Mouse (Mus musculus) liver, embryonic 16.5 days (tissue): ENCODE data around the gene Smarcd3. TPM values are rescaled to one million over a fixed set of nuclear protein-coding genes. Genes with fewer than 3 reads are reported as not detected.

Source experiments
- ATAC-seq: fragments of 200-750 bp; cut with Nextera tagmentation; 2 replicates; pipeline ENCODE4 v1.8.0; 2017; ENCODE audit warnings: low read depth, mild to moderate bottlenecking, moderate number of reproducible peaks, moderate library complexity
- H3K27ac ChIP-seq: fragments of 300-500 bp; sonication (generic); 2 replicates; pipeline ENCODE4 v1.5.1; 2014; ENCODE audit warnings: mild to moderate bottlenecking, low read length
- H3K27me3 ChIP-seq: fragments of 300-500 bp; sonication (generic); 2 replicates; pipeline ENCODE4 v1.6.1; 2014; ENCODE audit warnings: low read depth, low read length, mixed read lengths; ENCODE audit not compliant: control insufficient read depth, insufficient read depth
- H3K36me3 ChIP-seq: fragments of 300-500 bp; sonication (generic); 2 replicates; pipeline ENCODE4 v1.6.1; 2014; ENCODE audit warnings: mild to moderate bottlenecking; ENCODE audit not compliant: control insufficient read depth, insufficient read depth
- H3K4me1 ChIP-seq: fragments of 300-500 bp; sonication (generic); 2 replicates; pipeline ENCODE4 v1.6.1; 2014; ENCODE audit warnings: low read depth, low read length, mixed read lengths; ENCODE audit not compliant: control insufficient read depth
- H3K4me2 ChIP-seq: fragments of 300-500 bp; sonication (generic); 2 replicates; pipeline ENCODE4 v1.6.1; 2014; ENCODE audit warnings: low read depth, low read length, mixed read lengths
- H3K4me3 ChIP-seq: fragments of 300-500 bp; sonication (generic); 2 replicates; pipeline ENCODE4 v1.5.1; 2014; ENCODE audit warnings: low read depth, mild to moderate bottlenecking, low read length
- H3K9ac ChIP-seq: fragments of 300-500 bp; sonication (generic); 2 replicates; pipeline ENCODE4 v1.6.1; 2014; ENCODE audit warnings: low read depth, low read length
- H3K9me3 ChIP-seq: fragments of 300-500 bp; sonication (generic); replicated peaks from 2 replicates; pipeline ENCODE4 v1.6.1; 2016; ENCODE audit warnings: low read length; ENCODE audit not compliant: control insufficient read depth
- WGBS: fragments of 180-500 bp; shearing (Covaris S2); extraction: QIAGEN DNeasy Blood & Tissue Kit; methylation state at CpG from one replicate; pipeline ENCODE4 v1.1.7; 2014; ENCODE audit not compliant: insufficient replicate concordance; 5-methylcytosine and 5-hydroxymethylcytosine counted together
- polyA plus RNA-seq: library from polyadenylated mRNA; unstranded; fragments of >200 nt; fragmentation: Nextera tagmentation; extraction: Ambion mirVana; gene quantifications from 2 replicates; pipeline ENCODE4 v1.2.1, GENCODE M21; 2015

Gene Smarcd3
- polyA plus RNA-seq, 1 experiment from 2014 or later, result 1.3 TPM

- H3K4me1 ChIP-seq, result peaks cover 20% of the 10 kb centered on the region
- 70% methylated on average over 14 of the region's 14 CpGs for WGBS
- H3K4me3 ChIP-seq, result no peak overlapping the region
- H3K9me3 ChIP-seq, result no peaks in the 10 kb centered on the region
- peaks cover 50% of the 10 kb centered on the region for H3K27me3 ChIP-seq
- H3K9ac ChIP-seq, result no peak overlapping the region
- no peaks in the 10 kb centered on the region for H3K36me3 ChIP-seq
- H3K4me2 ChIP-seq, result no peak overlapping the region
- ATAC-seq, result no peak
- H3K27ac ChIP-seq, result no peak overlapping the region
Observed at GRCm38 (mm10) chr5:24595786-24596380, 28.3 kb downstream of the Smarcd3 start.

- Histone ChIP-seq H3K27me3 (peaks cover 44% of the 10 kb centered on the region), H3K4me1 (peaks cover 21% of the 10 kb centered on the region)
- 61% methylated on average over 5 of the region's 5 CpGs for WGBS
Observed at GRCm38 (mm10) chr5:24595261-24595660, 28.9 kb downstream of the Smarcd3 start.

GRCm38 (mm10) chr5:24594346-24594745, 29.9 kb downstream of the Smarcd3 start:
- no peaks in the 10 kb centered on the region for H3K9me3 ChIP-seq
- H3K4me3 ChIP-seq, result no peak overlapping the region
- H3K9ac ChIP-seq, result no peak overlapping the region
- peaks cover 21% of the 10 kb centered on the region for H3K4me1 ChIP-seq
- no peak overlapping the region for H3K4me2 ChIP-seq
- no peaks in the 10 kb centered on the region for H3K36me3 ChIP-seq
- no peak overlapping the region for H3K27ac ChIP-seq
- 77% methylated on average over 5 of the region's 5 CpGs for WGBS
- H3K27me3 ChIP-seq, result peaks cover 36% of the 10 kb centered on the region
- ATAC-seq, result no peak

More at GRCm38 (mm10) chr5:24595261-24595660, 28.9 kb downstream of the Smarcd3 start:
- Histone ChIP-seq H3K9me3 (no peaks in the 10 kb centered on the region), H3K4me3 (no peak overlapping the region), H3K9ac (no peak overlapping the region), H3K27ac (no peak overlapping the region), H3K36me3 (no peaks in the 10 kb centered on the region), H3K4me2 (no peak overlapping the region)
- ATAC-seq, result no peak

GRCm38 (mm10) chr5:24593928-24594327, 30.3 kb downstream of the Smarcd3 start:
- no peak overlapping the region for H3K27ac ChIP-seq
- ATAC-seq, result no peak
- H3K4me1 ChIP-seq, result peaks cover 21% of the 10 kb centered on the region
- H3K27me3 ChIP-seq, result peaks cover 32% of the 10 kb centered on the region
- no peaks in the 10 kb centered on the region for H3K9me3 ChIP-seq
- no peak overlapping the region for H3K4me3 ChIP-seq
- H3K9ac ChIP-seq, result no peak overlapping the region
- no peaks in the 10 kb centered on the region for H3K36me3 ChIP-seq
- 69% methylated on average over 10 of the region's 10 CpGs for WGBS
- no peak overlapping the region for H3K4me2 ChIP-seq

GRCm38 (mm10) chr5:24593230-24593629, 31.0 kb downstream of the Smarcd3 start:
- no peaks in the 10 kb centered on the region; the same call in 1 of the 2 replicates for H3K36me3 ChIP-seq
- H3K9ac ChIP-seq, result no peak overlapping the region
- 66% methylated on average over 10 of the region's 10 CpGs for WGBS
- H3K27ac ChIP-seq, result no peak overlapping the region
- no peak overlapping the region for H3K4me2 ChIP-seq
- H3K4me1 ChIP-seq, result peaks cover 21% of the 10 kb centered on the region
- H3K27me3 ChIP-seq, result peaks cover 25% of the 10 kb centered on the region
- H3K4me3 ChIP-seq, result no peak overlapping the region
- no peak for ATAC-seq
- H3K9me3 ChIP-seq, result no peaks in the 10 kb centered on the region

- H3K27me3 ChIP-seq, result peaks cover 19% of the 10 kb centered on the region
- ATAC-seq, result peak; percentile 50
Observed at GRCm38 (mm10) chr5:24592471-24593160, 31.6 kb downstream of the Smarcd3 start.

GRCm38 (mm10) chr5:24591796-24592470, 32.3 kb downstream of the Smarcd3 start:
- H3K9ac ChIP-seq, result no peak overlapping the region
- peaks cover 19% of the 10 kb centered on the region for H3K27me3 ChIP-seq
- no peaks in the 10 kb centered on the region for H3K9me3 ChIP-seq
- H3K4me3 ChIP-seq, result peak overlapping the region; percentile 29
- peaks cover 31% of the 10 kb centered on the region for H3K4me1 ChIP-seq
- no peak overlapping the region for H3K27ac ChIP-seq
- ATAC-seq, result no peak
- H3K4me2 ChIP-seq, result peak overlapping the region; percentile 49
- 19% methylated on average over 24 of the region's 24 CpGs for WGBS
- H3K36me3 ChIP-seq, result no peaks in the 10 kb centered on the region; the same call in 1 of the 2 replicates

More at GRCm38 (mm10) chr5:24592471-24593160, 31.6 kb downstream of the Smarcd3 start:
- Histone ChIP-seq H3K9ac (no peak overlapping the region), H3K4me1 (peaks cover 27% of the 10 kb centered on the region), H3K4me3 (no peak overlapping the region), H3K9me3 (no peaks in the 10 kb centered on the region), H3K27ac (no peak overlapping the region), H3K4me2 (peak overlapping the region; percentile 49; the same call in 1 of the 2 replicates), H3K36me3 (no peaks in the 10 kb centered on the region; the same call in 1 of the 2 replicates)
- WGBS, result 26% methylated on average over 21 of the region's 21 CpGs

- Histone ChIP-seq H3K9me3 (no peaks in the 10 kb centered on the region), H3K27ac (no peak overlapping the region; the same call in 1 of the 2 replicates), H3K4me1 (peaks cover 32% of the 10 kb centered on the region), H3K4me3 (peak overlapping the region; percentile 29), H3K27me3 (peaks cover 19% of the 10 kb centered on the region), H3K9ac (no peak overlapping the region), H3K4me2 (peak overlapping the region; percentile 49), H3K36me3 (no peaks in the 10 kb centered on the region; the same call in 1 of the 2 replicates)
- peak; percentile 8; the same call in 1 of the 2 replicates for ATAC-seq
- 10% methylated on average over 23 of the region's 23 CpGs for WGBS
Observed at GRCm38 (mm10) chr5:24591268-24591721, 32.9 kb downstream of the Smarcd3 start.
